Mouse (Mus musculus) kidney, embryonic 14.5 days (tissue): ENCODE results near the gene 2010111I01Rik. TPM values are rescaled to one million over a fixed set of nuclear protein-coding genes. Genes with fewer than 3 reads are reported as not detected.

Experiments
- ATAC-seq: fragments of 200-750 bp; cut with Nextera tagmentation; 2 replicates; pipeline ENCODE4 v1.8.0; 2017; ENCODE audit warnings: moderate number of reproducible peaks, mild to moderate bottlenecking, moderate TSS enrichment, moderate library complexity; ENCODE audit not compliant: low FRiP score, low TSS enrichment
- H3K27ac ChIP-seq: fragments of 300-500 bp; sonication (generic); 2 replicates; pipeline ENCODE4 v1.5.1; 2014; ENCODE audit warnings: low read depth, mild to moderate bottlenecking, low read length, moderate library complexity, mixed read lengths
- H3K27me3 ChIP-seq: fragments of 300-500 bp; sonication (generic); 2 replicates; pipeline ENCODE4 v1.6.1; 2014; ENCODE audit warnings: mild to moderate bottlenecking, low read length; ENCODE audit not compliant: control insufficient read depth, insufficient read depth
- H3K36me3 ChIP-seq: fragments of 300-500 bp; sonication (generic); 2 replicates; pipeline ENCODE4 v1.6.1; 2014; ENCODE audit warnings: low read length, mixed read lengths; ENCODE audit not compliant: control insufficient read depth, insufficient read depth
- H3K4me1 ChIP-seq: fragments of 300-500 bp; sonication (generic); 2 replicates; pipeline ENCODE4 v1.6.1; 2014; ENCODE audit warnings: low read length, mixed read lengths; ENCODE audit not compliant: control insufficient read depth, insufficient read depth
- H3K4me2 ChIP-seq: fragments of 300-500 bp; sonication (generic); replicated peaks from 2 replicates; pipeline ENCODE4 v1.6.1; 2014; ENCODE audit warnings: low read depth, mild to moderate bottlenecking, low read length
- H3K4me3 ChIP-seq: fragments of 300-500 bp; sonication (generic); 2 replicates; pipeline ENCODE4 v1.5.1; 2014; ENCODE audit warnings: mild to moderate bottlenecking, low read length
- H3K9ac ChIP-seq: fragments of 300-500 bp; sonication (generic); 2 replicates; pipeline ENCODE4 v1.6.1; 2014; ENCODE audit warnings: low read depth, mild to moderate bottlenecking, low read length, moderate library complexity
- H3K9me3 ChIP-seq: fragments of 300-500 bp; sonication (generic); 2 replicates; pipeline ENCODE4 v1.6.1; 2016; ENCODE audit warnings: low read length; ENCODE audit not compliant: control insufficient read depth
- WGBS: fragments of 180-500 bp; shearing (Covaris S2); extraction: QIAGEN DNeasy Blood & Tissue Kit; methylation state at CpG from one replicate; pipeline ENCODE4 v1.1.7; 2014; 5-methylcytosine and 5-hydroxymethylcytosine counted together
- polyA plus RNA-seq: library from polyadenylated mRNA; unstranded; fragments of >200 nt; fragmentation: Nextera tagmentation; extraction: Ambion mirVana; gene quantifications from 2 replicates; pipeline ENCODE4 v1.2.1, GENCODE M21; 2014

2010111I01Rik gene
- polyA plus RNA-seq, 1 experiment from 2014 or later, result 153 TPM

- peaks cover 23% of the 10 kb centered on the region; the same call in 1 of the 2 replicates for H3K36me3 ChIP-seq
- peak overlapping the region; percentile 13 for H3K4me2 ChIP-seq
- WGBS, result 12% methylated on average over 10 of the region's 10 CpGs
- ATAC-seq, result peak; percentile 71
- H3K9ac ChIP-seq, result no peak overlapping the region
- H3K4me1 ChIP-seq, result peaks cover 46% of the 10 kb centered on the region
- H3K9me3 ChIP-seq, result no peaks in the 10 kb centered on the region
- H3K27me3 ChIP-seq, result no peaks in the 10 kb centered on the region
- H3K4me3 ChIP-seq, result peak overlapping the region; percentile 8; the same call in 1 of the 2 replicates
- H3K27ac ChIP-seq, result peak overlapping the region; percentile 49; the same call in 1 of the 2 replicates
Measured at GRCm38 (mm10) chr13:63278796-63279475, 314.2 kb downstream of the 2010111I01Rik start.

GRCm38 (mm10) chr13:63279807-63280206 is 315.1 kb downstream of the 2010111I01Rik start:
- Histone ChIP-seq H3K36me3 (peaks cover 26% of the 10 kb centered on the region; the same call in 1 of the 2 replicates), H3K27me3 (no peaks in the 10 kb centered on the region), H3K9me3 (no peaks in the 10 kb centered on the region), H3K4me3 (peak overlapping the region; percentile 13; the same call in 1 of the 2 replicates), H3K4me2 (peak overlapping the region; percentile 13), H3K4me1 (peaks cover 44% of the 10 kb centered on the region), H3K9ac (0 out of 2 replicates have a peak overlapping the region, but pooled peaks have one; percentile 5), H3K27ac (no peak overlapping the region)
- ATAC-seq, result no peak
- 35% methylated on average over 8 of the region's 8 CpGs for WGBS

DNA sequence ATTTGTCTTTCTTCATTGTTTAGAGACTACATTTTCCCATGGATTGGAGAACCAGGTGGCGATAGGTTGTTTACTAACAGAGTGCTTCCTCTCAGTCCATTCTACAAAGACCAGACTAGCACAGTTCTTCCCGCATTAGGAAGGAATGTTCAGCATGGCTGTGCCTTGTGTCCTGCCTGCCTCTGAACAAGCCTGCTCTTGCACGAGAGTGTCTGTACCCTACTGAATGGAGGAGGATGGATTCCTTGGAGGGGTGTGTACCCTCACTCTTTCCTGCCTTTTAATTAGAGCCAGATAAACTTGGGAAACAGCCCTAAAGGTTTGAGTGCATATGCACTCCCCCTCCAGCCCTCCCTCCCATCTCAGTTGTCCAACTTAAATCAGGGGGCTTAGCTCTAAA is 315.7 kb downstream of the 2010111I01Rik start:
- peaks cover 44% of the 10 kb centered on the region for H3K4me1 ChIP-seq
- 34% methylated on average over 3 of the region's 3 CpGs for WGBS
- H3K27ac ChIP-seq, result 0 out of 2 replicates have a peak overlapping the region, but pooled peaks have one; percentile 38
- no peak for ATAC-seq
- no peak overlapping the region for H3K4me3 ChIP-seq
- H3K4me2 ChIP-seq, result peak overlapping the region; percentile 13; the same call in 1 of the 2 replicates
- H3K36me3 ChIP-seq, result peaks cover 31% of the 10 kb centered on the region
- H3K27me3 ChIP-seq, result no peaks in the 10 kb centered on the region
- H3K9ac ChIP-seq, result no peak overlapping the region
- H3K9me3 ChIP-seq, result no peaks in the 10 kb centered on the region

DNA sequence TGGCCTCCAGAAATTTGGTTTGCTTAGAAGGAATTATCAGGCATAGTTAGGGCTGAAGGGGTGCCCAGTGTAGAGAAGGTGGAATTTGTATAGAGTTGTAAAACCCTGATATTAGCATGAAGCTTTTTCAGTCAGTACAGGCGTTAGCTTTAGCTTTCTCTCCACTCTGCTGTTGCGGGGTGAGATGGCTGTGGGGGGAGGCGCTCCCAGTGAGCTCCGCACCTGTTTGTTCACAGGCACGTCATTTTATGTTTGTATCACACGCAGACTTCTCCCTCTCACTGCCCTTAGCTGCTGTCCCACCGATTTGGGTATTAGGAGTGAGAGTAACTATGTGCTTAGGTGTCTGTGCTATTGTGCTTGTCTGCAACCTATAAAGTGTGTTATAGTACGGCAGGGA is 316.5 kb downstream of the 2010111I01Rik start:
- Histone ChIP-seq H3K9me3 (no peaks in the 10 kb centered on the region), H3K4me2 (no peak overlapping the region), H3K36me3 (peaks cover 36% of the 10 kb centered on the region), H3K4me3 (no peak overlapping the region), H3K9ac (no peak overlapping the region), H3K27ac (0 out of 2 replicates have a peak overlapping the region, but pooled peaks have one; percentile 2), H3K27me3 (no peaks in the 10 kb centered on the region), H3K4me1 (peaks cover 44% of the 10 kb centered on the region)
- no peak for ATAC-seq
- WGBS, result 72% methylated on average over 8 of the region's 8 CpGs

DNA sequence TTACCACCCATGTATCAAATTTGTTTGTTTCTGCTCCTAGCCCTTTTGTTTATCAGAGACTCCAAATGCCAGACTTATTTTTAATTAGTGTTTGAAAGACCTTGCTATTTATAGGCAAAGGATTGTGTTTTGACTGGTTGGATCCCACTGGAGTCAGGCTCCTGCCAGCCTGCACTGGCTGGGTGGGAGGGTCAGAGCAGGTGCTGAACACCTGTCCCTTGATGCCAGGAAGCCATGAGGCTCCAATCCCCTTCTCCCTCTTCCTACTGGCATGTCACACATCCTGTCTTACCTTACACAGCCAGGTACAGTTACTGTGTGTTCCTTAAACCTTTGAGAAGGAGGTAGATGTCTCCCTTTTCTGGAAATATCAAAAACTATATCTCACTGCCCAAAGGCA is 318.5 kb downstream of the 2010111I01Rik start:
- no peaks in the 10 kb centered on the region for H3K27me3 ChIP-seq
- no peaks in the 10 kb centered on the region for H3K9me3 ChIP-seq
- ATAC-seq, result no peak
- peaks cover 31% of the 10 kb centered on the region for H3K4me1 ChIP-seq
- H3K4me3 ChIP-seq, result no peak overlapping the region
- H3K4me2 ChIP-seq, result no peak overlapping the region
- peaks cover 54% of the 10 kb centered on the region for H3K36me3 ChIP-seq
- H3K9ac ChIP-seq, result no peak overlapping the region
- H3K27ac ChIP-seq, result no peak overlapping the region

- no peak overlapping the region for H3K9ac ChIP-seq
- no peaks in the 10 kb centered on the region for H3K27me3 ChIP-seq
- peaks cover 64% of the 10 kb centered on the region for H3K36me3 ChIP-seq
- H3K4me3 ChIP-seq, result no peak overlapping the region
- 98% methylated on average over 3 of the region's 3 CpGs for WGBS
- H3K9me3 ChIP-seq, result no peaks in the 10 kb centered on the region
- ATAC-seq, result no peak
- H3K4me1 ChIP-seq, result peaks cover 27% of the 10 kb centered on the region
- no peak overlapping the region for H3K4me2 ChIP-seq
- no peak overlapping the region for H3K27ac ChIP-seq
Measured at GRCm38 (mm10) chr13:63284748-63285147, 320.1 kb downstream of the 2010111I01Rik start.

GRCm38 (mm10) chr13:63286483-63287102 is 321.9 kb downstream of the 2010111I01Rik start:
- Histone ChIP-seq H3K36me3 (peaks cover 81% of the 10 kb centered on the region), H3K9me3 (no peaks in the 10 kb centered on the region), H3K4me3 (no peak overlapping the region), H3K4me1 (peaks cover 11% of the 10 kb centered on the region), H3K9ac (no peak overlapping the region), H3K4me2 (no peak overlapping the region), H3K27me3 (no peaks in the 10 kb centered on the region), H3K27ac (no peak overlapping the region)
- 83% methylated on average over 11 of the region's 11 CpGs for WGBS
- ATAC-seq, result no peak

GRCm38 (mm10) chr13:63289152-63289551 is 324.5 kb downstream of the 2010111I01Rik start:
- H3K4me3 ChIP-seq, result no peak overlapping the region
- no peaks in the 10 kb centered on the region for H3K9me3 ChIP-seq
- WGBS, result 42% methylated on average over 4 of the region's 4 CpGs
- ATAC-seq, result no peak
- H3K27ac ChIP-seq, result peak overlapping the region; percentile 31; the same call in 1 of the 2 replicates
- peaks cover 65% of the 10 kb centered on the region for H3K36me3 ChIP-seq
- H3K4me2 ChIP-seq, result no peak overlapping the region
- H3K4me1 ChIP-seq, result peaks cover 18% of the 10 kb centered on the region
- no peak overlapping the region for H3K9ac ChIP-seq
- no peaks in the 10 kb centered on the region for H3K27me3 ChIP-seq

DNA sequence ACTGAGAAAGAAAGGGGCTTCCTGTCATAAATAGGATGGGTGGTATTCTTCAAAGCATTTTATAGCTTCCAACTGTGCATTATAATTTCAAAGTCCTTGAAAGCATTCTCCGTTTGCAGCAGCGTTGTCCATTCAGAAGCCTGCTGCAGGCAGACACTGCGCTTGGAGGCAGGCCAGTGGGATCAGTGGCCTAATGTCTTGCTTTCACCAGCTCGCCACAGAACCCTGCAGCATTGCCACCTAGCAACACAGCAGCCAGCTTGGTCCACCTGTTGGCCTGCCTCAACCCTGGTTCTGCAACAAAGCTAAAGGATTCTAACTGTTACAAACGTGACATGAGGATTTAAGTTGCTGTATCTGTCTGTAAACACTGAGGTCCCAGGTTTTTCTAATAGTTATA is 325.0 kb downstream of the 2010111I01Rik start:
- no peaks in the 10 kb centered on the region for H3K27me3 ChIP-seq
- no peak overlapping the region for H3K9ac ChIP-seq
- H3K9me3 ChIP-seq, result no peaks in the 10 kb centered on the region
- no peak overlapping the region for H3K4me2 ChIP-seq
- no peak for ATAC-seq
- H3K27ac ChIP-seq, result peak overlapping the region; percentile 31; the same call in 1 of the 2 replicates
- peaks cover 65% of the 10 kb centered on the region for H3K36me3 ChIP-seq
- no peak overlapping the region for H3K4me3 ChIP-seq
- peaks cover 23% of the 10 kb centered on the region for H3K4me1 ChIP-seq
- 49% methylated on average over 5 of the region's 5 CpGs for WGBS
